Mouse (Mus musculus) NIH3T3 (cell line): ENCODE measurements at regions not wholly inside any gene's neighbourhood (a gene's known extent, or its start where the extent isn't known, plus 50 kb on each side); places are given as distances from the start of the nearest gene placed in this dataset.
A peak's percentile ranks its signal among the peaks of the same experiment; 100 is the strongest.

Experiments used
- DNase-seq: peaks from one replicate; pipeline ENCODE4 v3.0.0-alpha.2; 2012; ENCODE audit warnings: low read depth

DNA sequence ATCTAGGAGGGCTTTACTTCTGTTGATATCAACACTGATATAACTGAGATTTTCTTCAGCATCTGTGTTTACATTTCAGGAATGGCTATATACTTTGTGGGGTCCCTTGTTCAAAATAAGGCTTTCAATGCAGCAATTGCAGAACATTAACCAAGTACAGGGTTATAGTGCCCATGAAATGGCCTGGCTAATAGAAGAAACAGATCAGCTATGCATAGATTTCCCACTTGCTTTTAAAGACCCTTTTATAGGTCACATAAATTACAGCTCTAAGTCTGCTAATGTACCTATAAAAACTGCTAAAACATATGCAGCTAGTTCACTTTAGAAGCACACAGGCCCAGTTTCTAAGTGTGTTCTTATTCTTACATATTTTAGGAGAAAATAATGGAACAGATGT, 472.1 kb downstream of the Nup35 start:
- DNase-seq = no peak

DNA sequence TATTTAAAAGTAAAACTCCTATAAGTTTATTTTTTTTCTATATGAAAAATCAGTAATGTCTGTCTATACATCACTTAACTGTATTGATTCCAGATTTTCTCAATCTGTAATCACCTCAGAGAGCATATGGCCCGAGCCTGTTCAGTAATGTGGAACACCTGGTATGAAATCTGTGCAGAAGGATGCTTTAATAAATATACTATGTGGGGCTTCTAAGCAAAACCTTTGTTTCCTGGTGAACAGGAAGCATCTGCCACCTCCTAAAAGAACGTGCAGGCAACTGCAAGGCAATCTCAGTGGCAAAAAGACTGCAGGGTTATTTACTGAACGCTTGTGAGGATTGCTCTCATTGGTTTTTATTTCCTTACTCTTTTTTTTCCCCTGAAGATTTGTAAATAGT, 488.8 kb downstream of the Nup35 start:
- no peak for DNase-seq

DNA sequence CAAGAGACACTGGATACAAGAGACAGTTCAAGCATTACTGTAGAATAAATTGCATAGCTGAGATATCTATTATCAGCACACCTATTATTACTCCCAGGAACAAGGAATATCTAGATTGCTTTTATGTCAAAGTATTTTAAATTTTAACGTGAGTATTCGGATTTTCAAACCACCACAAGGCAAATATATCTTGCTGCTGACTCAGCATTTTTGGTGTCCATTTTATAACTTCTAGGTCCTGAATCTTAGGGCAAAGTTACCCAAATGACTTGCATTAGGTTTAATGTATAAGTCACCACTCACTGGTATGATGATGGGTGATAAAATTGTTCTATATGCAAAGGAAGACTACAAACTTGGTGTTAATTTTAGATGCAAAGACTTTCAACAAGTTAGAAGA, 501.7 kb downstream of the Nup35 start:
- no peak for DNase-seq

DNA sequence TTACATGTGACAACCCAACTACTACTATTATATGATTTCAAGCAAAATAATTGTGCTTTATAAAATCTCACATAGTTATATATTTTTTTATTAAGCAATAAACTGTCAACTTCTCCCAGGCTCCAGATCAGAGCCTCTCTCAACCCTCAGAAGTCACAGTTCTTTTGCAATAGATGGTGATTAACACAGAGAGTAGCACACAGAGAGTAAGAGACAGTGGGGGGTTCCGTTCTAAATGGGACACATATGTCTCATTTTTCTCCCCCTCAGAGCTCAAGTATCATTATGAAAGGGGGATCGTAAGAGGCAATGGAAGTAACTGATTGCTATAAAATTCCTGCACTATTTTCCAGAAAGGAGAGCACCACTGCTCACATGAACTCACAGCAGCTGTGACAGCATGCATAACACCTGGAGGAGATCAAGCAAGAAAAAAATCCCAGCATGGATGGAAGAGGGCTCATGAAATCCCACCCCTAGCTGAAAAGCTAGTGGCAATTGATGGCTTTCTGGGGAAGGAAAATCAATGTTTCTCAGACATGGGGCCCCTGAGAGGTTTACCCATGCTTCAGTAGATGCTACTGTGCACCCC, 503.5 kb downstream of the Nup35 start:
- DNase-seq = no peak

GRCm38 (mm10) chr2:81136473-81137082, 519.5 kb downstream of the Nup35 start:
- no peak for DNase-seq

GRCm38 (mm10) chr2:81143600-81143999, 526.6 kb downstream of the Nup35 start:
- no peak for DNase-seq

GRCm38 (mm10) chr2:81146458-81146857, 529.4 kb downstream of the Nup35 start:
- no peak for DNase-seq

GRCm38 (mm10) chr2:81148112-81148511, 531.1 kb downstream of the Nup35 start:
- no peak for DNase-seq

GRCm38 (mm10) chr2:81182421-81182820, 565.4 kb downstream of the Nup35 start:
- DNase-seq = peak; percentile 22

DNA sequence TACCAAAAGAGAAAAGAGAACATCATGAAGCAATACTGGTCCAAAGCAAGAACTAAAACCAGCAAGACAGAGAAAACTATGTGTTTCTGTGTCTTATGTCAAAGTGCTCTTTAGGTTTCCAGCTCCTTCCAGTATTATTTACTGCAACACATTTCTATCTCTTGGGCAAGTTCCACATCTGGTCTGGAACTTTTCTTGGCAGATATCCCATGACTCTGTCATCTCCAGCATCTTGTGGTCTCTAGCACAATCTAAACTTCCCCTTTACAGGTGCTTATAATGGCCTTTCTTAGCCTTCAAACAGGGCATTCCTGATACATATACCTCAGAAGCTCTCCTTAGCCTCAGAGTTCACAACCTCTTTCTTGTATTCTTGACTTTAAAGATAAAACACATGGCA, 568.9 kb downstream of the Nup35 start:
- DNase-seq = no peak

- DNase-seq = no peak
Measured at GRCm38 (mm10) chr2:81190831-81191230, 573.8 kb downstream of the Nup35 start.

- no peak for DNase-seq
Measured at GRCm38 (mm10) chr2:81200541-81200940, 583.5 kb downstream of the Nup35 start.
